In genomic region chr11:58193860-58194520, GRCm38 (mm10) we compare ENCODE assay signal across 17 mouse cellular contexts. TPM values are rescaled to one million over a fixed set of nuclear protein-coding genes. Genes with fewer than 3 reads are reported as not detected.
DNase-seq lines count a peak whose midpoint lies in the region; ATAC-seq lines count a peak whose summit lies in the region.
"Had no signal": no experiment of that assay in that cellular context is flagged by ENCODE, and none has a peak within 500 bp of the region (broad histone marks: within the 10 kb centered on the region; RNA-seq: fewer than 3 reads in every experiment).

No protein-coding gene starts in this region.

- no peak for DNase-seq in heart, postnatal 36 days
- DNase-seq in kidney, postnatal 4 days: peak; percentile 31 to 46
- no peak for DNase-seq in kidney, adult 9 months
- DNase-seq in R1 (ENCODE audit: low read depth, low spot score): peak; percentile 51
- peak; percentile 45 for DNase-seq in embryonic facial prominence, embryonic 10.5 days (ENCODE audit: low spot score)
- DNase-seq: adrenal gland, postnatal 36 days; forebrain, postnatal 0 days; layer of hippocampus, adult 9-11 months; liver; lung, embryonic 14.5 days; right cerebral cortex, postnatal 4 days; thymus, postnatal 25 days had no signal

- no peak overlapping the region for H3K4me3 ChIP-seq in heart, embryonic 15.5 days
- H3K4me3 ChIP-seq in embryonic facial prominence, embryonic 10.5 days: no peak overlapping the region
- H3K4me3 ChIP-seq: neural tube, embryonic 12.5 days; stomach, embryonic 15.5 days had no signal

- H3K9me3 ChIP-seq in heart, embryonic 15.5 days (replicated peaks): no peaks in the 10 kb centered on the region
- no peaks in the 10 kb centered on the region for H3K9me3 ChIP-seq in embryonic facial prominence, embryonic 10.5 days
- H3K9me3 ChIP-seq: neural tube, embryonic 12.5 days; stomach, embryonic 15.5 days had no signal

- peak overlapping the region; percentile 31; the same call in 1 of the 2 replicates for H3K4me2 ChIP-seq in heart, embryonic 15.5 days
- H3K4me2 ChIP-seq: lung, embryonic 14.5 days; neural tube, embryonic 12.5 days; stomach, embryonic 15.5 days had no signal

- WGBS in heart, embryonic 15.5 days: 32% methylated on average over 4 of the region's 4 CpGs
- WGBS in embryonic facial prominence, embryonic 10.5 days: 49% methylated on average over 4 of the region's 4 CpGs

- no peak for ATAC-seq in heart, embryonic 15.5 days (replicated peaks; ENCODE audit: insufficient number of reproducible peaks, insufficient read depth, low FRiP score, low read depth)
- no peak for ATAC-seq in monocyte, adult 5-6 weeks (replicated peaks; ENCODE audit: insufficient number of reproducible peaks, low FRiP score, low TSS enrichment, poor library complexity, severe bottlenecking)
- ATAC-seq: forebrain, postnatal 0 days; midbrain, embryonic 16.5 days had no signal

- peak overlapping the region; percentile 77 for H3K27ac ChIP-seq in heart, embryonic 15.5 days
- H3K27ac ChIP-seq in embryonic facial prominence, embryonic 10.5 days (replicated peaks): no peak overlapping the region
- H3K27ac ChIP-seq: neural tube, embryonic 12.5 days; stomach, embryonic 15.5 days had no signal

- peaks cover 24% of the 10 kb centered on the region for H3K4me1 ChIP-seq in heart, embryonic 15.5 days (replicated peaks)
- peaks cover 11% of the 10 kb centered on the region for H3K4me1 ChIP-seq in embryonic facial prominence, embryonic 10.5 days

- H3K9ac ChIP-seq in heart, embryonic 15.5 days: no peak overlapping the region
- H3K9ac ChIP-seq: forebrain, postnatal 0 days; lung, embryonic 14.5 days; neural tube, embryonic 12.5 days; stomach, embryonic 15.5 days had no signal

- no peaks in the 10 kb centered on the region for H3K36me3 ChIP-seq in heart, embryonic 15.5 days
- no peaks in the 10 kb centered on the region for H3K36me3 ChIP-seq in embryonic facial prominence, embryonic 10.5 days (replicated peaks)
- H3K36me3 ChIP-seq: neural tube, embryonic 12.5 days; stomach, embryonic 15.5 days had no signal

- H3K27me3 ChIP-seq in heart, embryonic 15.5 days: no peaks in the 10 kb centered on the region
- H3K27me3 ChIP-seq in embryonic facial prominence, embryonic 10.5 days (replicated peaks; ENCODE audit: low read depth, poor library complexity, severe bottlenecking): no peaks in the 10 kb centered on the region
- H3K27me3 ChIP-seq: neural tube, embryonic 12.5 days; stomach, embryonic 15.5 days had no signal

- intact Hi-C loops in heart, postnatal 36 days (cut with DNase I): no loop called here

RNA-seq across cellular contexts. Expression of gene Igtp, which starts 5.4 kb away (rescaled TPM):
- polyA plus RNA-seq in heart, embryonic 15.5 days (2015; fragmentation: Nextera tagmentation; extraction: Ambion mirVana): 6.4 and 10.1 TPM in 2 replicates
- 1 to 10 TPM; 8.7 to 9.2 TPM for total RNA-seq in heart, postnatal 36 days (2021)
- polyA plus RNA-seq in embryonic facial prominence, embryonic 10.5 days (2016; fragmentation: Nextera tagmentation; extraction: Ambion mirVana): 2.1 and 2.8 TPM in 2 replicates
- 18.7 to 31.1 TPM (median 19.5 TPM) in 3 replicates for total RNA-seq in monocyte, adult 5-6 weeks (2017)

RNA-seq across cellular contexts. Expression of gene Irgm2, which starts 5.4 kb away (rescaled TPM):
- polyA plus RNA-seq in heart, embryonic 15.5 days (2015; fragmentation: Nextera tagmentation; extraction: Ambion mirVana): 4.2 and 5.7 TPM in 2 replicates
- 10 to 100 TPM; 10.9 to 13.7 TPM for total RNA-seq in heart, postnatal 36 days (2021)
- 0.54 and 0.58 TPM in 2 replicates for polyA plus RNA-seq in embryonic facial prominence, embryonic 10.5 days (2016; fragmentation: Nextera tagmentation; extraction: Ambion mirVana)
- total RNA-seq in monocyte, adult 5-6 weeks (2017): 8.8 to 21.7 TPM (median 12.9 TPM) in 3 replicates

RNA-seq across cellular contexts. Expression of gene Mrpl22, which starts 22.5 kb away (rescaled TPM):
- 99.6 and 102 TPM in 2 replicates for polyA plus RNA-seq in heart, embryonic 15.5 days (2015; fragmentation: Nextera tagmentation; extraction: Ambion mirVana)
- total RNA-seq in heart, postnatal 36 days (2021): 10 to 100 TPM; 50.3 to 53.8 TPM
- 143 and 146 TPM in 2 replicates for polyA plus RNA-seq in embryonic facial prominence, embryonic 10.5 days (2016; fragmentation: Nextera tagmentation; extraction: Ambion mirVana)
- total RNA-seq in monocyte, adult 5-6 weeks (2017): 19.8 to 46.1 TPM (median 30.4 TPM) in 3 replicates

RNA-seq across cellular contexts. Expression of gene Gemin5, which starts 25.7 kb away (rescaled TPM):
- polyA plus RNA-seq in heart, embryonic 15.5 days (2015; fragmentation: Nextera tagmentation; extraction: Ambion mirVana): 9.6 and 13.3 TPM in 2 replicates
- total RNA-seq in heart, postnatal 36 days (2021): 1 to 10 TPM; 8.3 to 9.9 TPM
- polyA plus RNA-seq in embryonic facial prominence, embryonic 10.5 days (2016; fragmentation: Nextera tagmentation; extraction: Ambion mirVana): 39.6 and 40.5 TPM in 2 replicates
- 7.1 to 12.0 TPM (median 7.2 TPM) in 3 replicates for total RNA-seq in monocyte, adult 5-6 weeks (2017)

Comparison
In these comparisons a context has a peak if more than half of its experiments do, and no peak if none do; other contexts are left out.
1. DNase-seq: peak in kidney, postnatal 4 days (2 of 2), R1 (single experiment) and embryonic facial prominence, embryonic 10.5 days (single experiment); none in heart, postnatal 36 days (0 of 2) and kidney, adult 9 months (single experiment).